Mouse (Mus musculus): ENCODE measurements around the gene Defb15. TPM values are rescaled to one million over a fixed set of nuclear protein-coding genes. Genes with fewer than 3 reads are reported as not detected.

Gene Defb15
- not detected in 2 replicates for polyA plus RNA-seq (2012; rRNA removed; ENCODE audit: low replicate concordance)

DNA sequence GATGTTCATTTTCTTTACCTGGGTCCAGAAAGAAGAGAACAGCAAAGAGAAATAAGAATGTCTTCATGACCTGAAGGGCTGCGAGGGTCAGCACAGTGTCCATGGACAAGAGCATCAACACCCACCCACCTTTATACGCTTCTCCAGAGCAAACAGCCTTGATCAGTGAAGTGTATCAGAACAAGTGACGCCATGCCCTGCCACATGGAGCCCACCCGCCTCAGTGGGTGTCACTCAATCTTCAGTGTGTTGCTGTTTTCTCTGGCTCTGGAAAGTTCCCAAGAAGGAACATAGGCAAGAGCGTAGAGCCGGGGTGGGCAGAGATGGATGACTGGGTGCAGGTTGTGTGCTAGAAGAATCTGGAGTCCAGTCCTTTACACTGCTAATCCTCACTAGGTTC, at the start of gene Defb15:
Gene Defb15 (minus strand): TSS at position 101 of the 400 bp plus-strand sequence.

DNA sequence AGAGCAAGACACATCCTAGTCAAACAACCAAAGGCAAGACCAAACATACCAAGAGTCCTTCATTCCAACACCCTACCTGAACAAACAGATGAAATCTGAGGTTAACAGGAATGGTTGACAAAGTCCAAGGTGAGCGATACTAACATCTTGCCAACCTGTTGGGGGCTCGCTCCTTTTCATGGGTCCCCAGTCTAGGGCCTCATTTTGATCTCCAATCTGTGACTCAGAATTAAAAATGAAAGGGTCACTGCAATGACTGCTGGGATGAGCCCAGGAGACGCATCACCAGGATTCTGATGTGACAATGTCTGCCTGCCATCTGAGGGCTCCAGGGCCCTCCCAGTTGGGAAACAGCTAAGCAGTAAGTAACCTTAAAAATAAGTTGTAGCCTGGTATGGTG, 37.0 kb upstream of the Defb15 start, which contains the start of gene Ccdc70:
Gene Ccdc70 (plus strand): TSS at position 301 of the 400 bp plus-strand sequence.

DNA sequence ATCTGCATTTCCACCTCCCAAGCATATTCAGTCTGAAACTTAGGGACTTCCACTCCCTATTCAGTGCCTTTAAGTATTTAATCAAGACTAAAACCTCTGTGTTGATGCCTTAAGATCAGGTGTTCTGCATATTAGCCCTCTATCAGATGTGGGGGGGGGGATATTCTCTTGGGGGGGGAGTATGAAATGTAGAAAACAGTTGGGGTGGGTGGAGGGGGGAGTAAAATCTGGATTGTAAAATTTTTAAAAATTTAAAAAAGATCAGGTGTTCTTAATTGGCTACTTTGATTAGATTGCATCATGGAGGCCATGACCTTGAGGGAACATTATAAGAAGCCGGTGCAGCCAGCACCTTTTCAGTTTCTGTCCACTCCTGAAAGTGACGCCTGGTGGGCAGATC, 25.9 kb upstream of the Defb15 start, which contains the start of gene Fam90a1a:
Gene Fam90a1a (plus strand): TSS at position 301 of the 400 bp plus-strand sequence.

DNA sequence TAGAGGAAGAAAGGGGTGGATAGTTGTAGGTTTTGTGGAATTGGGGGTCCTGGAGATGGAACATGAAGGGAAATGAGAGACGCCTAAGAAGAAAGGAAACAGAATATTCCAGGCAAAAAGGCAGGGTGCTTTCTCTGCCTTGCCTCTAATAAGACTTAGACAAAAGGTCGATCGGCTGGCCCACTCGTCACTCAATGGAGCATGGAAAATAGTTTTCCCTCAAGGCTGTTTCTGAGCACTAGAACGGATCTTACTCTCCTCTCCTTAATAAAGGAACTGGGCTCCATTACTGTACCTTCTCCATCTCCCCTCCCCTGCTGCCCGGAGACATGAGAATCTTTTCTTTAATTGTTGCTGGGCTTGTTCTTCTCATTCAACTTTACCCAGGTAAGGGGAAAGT, 14.0 kb upstream of the Defb15 start, which contains the start of gene Defb13:
Gene Defb13 (plus strand): TSS at position 301 of the 400 bp plus-strand sequence.

DNA sequence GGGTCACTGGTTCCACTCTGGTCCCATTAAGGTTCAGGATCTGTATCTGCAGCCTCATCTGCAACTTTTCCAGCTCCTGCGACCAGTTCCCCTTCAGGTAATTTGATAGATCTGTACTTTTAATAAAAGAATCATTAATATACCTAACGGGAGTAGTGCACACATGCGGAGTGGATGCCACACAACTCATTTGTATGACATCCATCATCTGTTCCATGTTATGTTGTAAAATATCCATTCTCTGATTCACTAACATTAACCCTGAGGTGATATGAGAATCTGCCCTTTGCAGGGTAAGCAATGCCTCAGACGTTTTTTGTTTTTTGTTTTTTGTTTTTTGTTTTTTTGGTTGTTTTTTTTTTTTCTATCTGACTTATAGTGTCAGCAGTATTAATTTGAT, 5.5 kb upstream of the Defb15 start, which contains the start of gene Defb35:
Gene Defb35 (plus strand): TSS at position 301 of the 400 bp plus-strand sequence.

DNA sequence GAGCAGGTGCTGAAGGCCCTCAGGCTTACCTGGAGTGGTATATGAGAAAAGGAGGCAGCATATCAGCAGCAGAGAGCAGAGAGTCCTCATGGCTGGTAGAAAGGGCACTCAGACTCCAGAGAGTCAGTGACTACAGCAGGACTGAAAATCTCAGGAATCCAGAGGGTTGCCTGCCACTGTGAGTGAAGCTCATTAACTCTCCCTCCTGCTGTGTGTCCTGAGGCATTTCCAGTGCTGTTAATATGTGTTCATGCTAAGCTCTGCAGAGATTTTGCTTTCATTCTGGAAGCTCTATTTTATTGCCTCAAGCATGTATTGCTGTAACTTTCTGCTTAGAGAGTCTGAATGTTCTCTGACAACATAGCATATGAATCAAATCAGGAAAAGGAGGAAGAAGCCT, 26.2 kb downstream of the Defb15 start, which contains the start of gene Defb11:
Gene Defb11 (minus strand): TSS at position 123 of the 400 bp plus-strand sequence.

DNA sequence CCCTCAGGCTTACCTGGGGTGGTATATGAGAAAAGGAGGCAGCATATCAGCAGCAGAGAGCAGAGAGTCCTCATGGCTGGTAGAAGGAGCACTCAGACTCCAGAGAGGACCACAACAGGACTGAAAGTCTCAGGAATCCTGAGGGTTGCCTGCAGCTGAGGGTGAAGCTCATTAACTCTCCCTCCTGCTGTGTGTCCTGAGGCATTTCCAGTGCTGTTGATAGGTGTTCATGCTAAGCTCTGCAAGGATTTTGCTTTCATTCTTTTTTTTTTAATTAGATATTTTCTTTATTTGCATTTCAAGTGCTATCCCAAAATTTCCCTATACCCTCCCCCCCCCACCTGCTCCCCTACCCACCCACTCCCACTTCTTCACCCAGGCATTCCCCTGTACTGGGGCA, 47.2 kb downstream of the Defb15 start, which contains the start of gene Defb9:
Gene Defb9 (minus strand): TSS at position 101 of the 400 bp plus-strand sequence.

Other genes starting within 250 kb of the Defb15 start
- not detected in 2 replicates for gene AY761184, start 229.1 kb downstream of the Defb15 start, polyA plus RNA-seq (2012; rRNA removed; ENCODE audit: low replicate concordance)
- not detected in 2 replicates for gene Defa24, start 198.2 kb downstream of the Defb15 start, polyA plus RNA-seq (2012; rRNA removed; ENCODE audit: low replicate concordance)
- not detected in 2 replicates for gene Defb50, start 109.2 kb downstream of the Defb15 start, polyA plus RNA-seq (2012; rRNA removed; ENCODE audit: low replicate concordance)
- not detected in 2 replicates for gene Defb2, start 92.8 kb downstream of the Defb15 start, polyA plus RNA-seq (2012; rRNA removed; ENCODE audit: low replicate concordance)
- gene Defb10, start 73.8 kb downstream of the Defb15 start, polyA plus RNA-seq (2012; rRNA removed; ENCODE audit: low replicate concordance) = not detected in 2 replicates
- not detected in 2 replicates for gene Defb9, start 47.3 kb downstream of the Defb15 start, polyA plus RNA-seq (2012; rRNA removed; ENCODE audit: low replicate concordance)
- not detected in 2 replicates for gene Defb11, start 26.3 kb downstream of the Defb15 start, polyA plus RNA-seq (2012; rRNA removed; ENCODE audit: low replicate concordance)
- gene Defb35, start 5.6 kb upstream of the Defb15 start, polyA plus RNA-seq (2012; rRNA removed; ENCODE audit: low replicate concordance) = not detected in 2 replicates
- not detected in 2 replicates for gene Defb13, start 14.1 kb upstream of the Defb15 start, polyA plus RNA-seq (2012; rRNA removed; ENCODE audit: low replicate concordance)
- not detected in 2 replicates for gene Fam90a1a, start 26.0 kb upstream of the Defb15 start, polyA plus RNA-seq (2012; rRNA removed; ENCODE audit: low replicate concordance)
- gene Ccdc70, start 37.1 kb upstream of the Defb15 start, polyA plus RNA-seq (2012; rRNA removed; ENCODE audit: low replicate concordance) = not detected in 2 replicates
- 0.04 and 0.77 TPM in 2 replicates for gene Atp7b, start 127.6 kb upstream of the Defb15 start, polyA plus RNA-seq (2012; rRNA removed; ENCODE audit: low replicate concordance)
- 5.9 and 9.0 TPM in 2 replicates for gene Alg11, start 128.0 kb upstream of the Defb15 start, polyA plus RNA-seq (2012; rRNA removed; ENCODE audit: low replicate concordance)
- gene Nek5, start 192.3 kb upstream of the Defb15 start, polyA plus RNA-seq (2012; rRNA removed; ENCODE audit: low replicate concordance) = 0.18 TPM in 1 of 2 replicates, not detected in the other
- gene Nek3, start 233.7 kb upstream of the Defb15 start, polyA plus RNA-seq (2012; rRNA removed; ENCODE audit: low replicate concordance) = 1.2 and 1.8 TPM in 2 replicates